Mouse (Mus musculus) large intestine, adult 2 months (tissue): Measurements from ENCODE around the gene Itga6. TPM values are rescaled to one million over a fixed set of nuclear protein-coding genes. Genes with fewer than 3 reads are reported as not detected.
"Not testable (repeated sequence)": the region's sequence is repeated elsewhere in the genome, so short reads cannot be mapped to it uniquely, and the experiment has no call there.

Source experiments
- DNase-seq: peaks from one replicate; pipeline ENCODE4 v3.0.0-alpha.2; 2012; ENCODE audit warnings: low read depth, low spot score
- WGBS: fragments of 180-500 bp; shearing (Covaris S2); methylation state at CpG from one replicate; pipeline ENCODE4 v1.1.7; 2018; 5-methylcytosine and 5-hydroxymethylcytosine counted together
- polyA plus RNA-seq: library from polyadenylated mRNA; depleted of rRNA; stranded (reverse); fragments of >200 nt; gene quantifications from 2 replicates; pipeline ENCODE4 v1.2.3, GENCODE M21; 2012

Gene Itga6
- polyA plus RNA-seq, 1 experiment = 58.6 TPM

GRCm38 (mm10) chr2:71873474-71874322 is 128.3 kb downstream of the Itga6 start:
- WGBS = 3% methylated on average over 51 of the region's 51 CpGs
- no peak for DNase-seq

DNA sequence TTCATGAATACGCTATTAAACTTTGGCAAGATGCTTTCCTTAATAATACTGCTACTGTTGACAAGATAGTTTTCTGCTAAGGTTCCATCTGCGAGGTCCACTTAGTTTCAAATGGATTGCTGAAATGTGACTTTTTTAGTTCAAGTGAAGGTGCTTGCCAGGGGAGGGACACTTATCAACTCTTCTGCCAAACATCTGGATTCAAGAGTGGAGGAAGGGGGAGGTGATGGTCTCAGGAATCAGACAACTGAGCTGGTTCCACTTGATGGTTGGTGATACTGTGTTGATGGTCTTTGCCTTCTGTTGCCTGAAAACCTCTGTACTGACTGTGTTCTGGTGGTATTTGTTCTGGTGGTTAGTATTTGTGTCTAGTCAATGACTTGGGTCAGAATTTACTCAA is 129.0 kb downstream of the Itga6 start:
- 80% methylated on average over 2 of the region's 2 CpGs for WGBS
- no peak for DNase-seq

DNA sequence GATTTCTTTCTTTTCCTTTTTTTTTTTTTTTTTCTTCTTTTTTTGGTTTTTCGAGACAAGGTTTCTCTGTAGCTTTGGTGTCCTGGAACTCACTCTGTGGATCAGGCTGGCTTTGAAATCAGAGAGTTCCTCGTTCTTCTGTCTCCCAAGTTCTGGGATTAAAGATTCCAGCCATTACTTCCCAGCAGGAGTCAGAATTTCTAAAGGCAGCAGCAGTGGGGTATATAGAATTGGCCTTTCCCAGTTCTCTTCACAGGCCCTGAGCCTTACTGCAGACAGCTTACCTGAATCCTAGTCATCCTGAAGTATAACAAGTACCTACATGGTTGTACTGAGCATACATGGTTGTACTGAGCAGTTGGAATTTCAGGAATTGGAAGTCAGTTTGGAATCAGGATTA is 129.4 kb downstream of the Itga6 start:
- no peak for DNase-seq
- 98% methylated on average over 2 of the region's 2 CpGs for WGBS

GRCm38 (mm10) chr2:71877865-71878264 is 132.4 kb downstream of the Itga6 start:
- WGBS = 82% methylated on average over 4 of the region's 4 CpGs
- no peak for DNase-seq

GRCm38 (mm10) chr2:71878441-71878840 is 133.0 kb downstream of the Itga6 start:
- DNase-seq = no peak
- 49% methylated on average over 2 of the region's 2 CpGs for WGBS

- DNase-seq = no peak
Observed at GRCm38 (mm10) chr2:71878943-71879342, 133.5 kb downstream of the Itga6 start.

DNA sequence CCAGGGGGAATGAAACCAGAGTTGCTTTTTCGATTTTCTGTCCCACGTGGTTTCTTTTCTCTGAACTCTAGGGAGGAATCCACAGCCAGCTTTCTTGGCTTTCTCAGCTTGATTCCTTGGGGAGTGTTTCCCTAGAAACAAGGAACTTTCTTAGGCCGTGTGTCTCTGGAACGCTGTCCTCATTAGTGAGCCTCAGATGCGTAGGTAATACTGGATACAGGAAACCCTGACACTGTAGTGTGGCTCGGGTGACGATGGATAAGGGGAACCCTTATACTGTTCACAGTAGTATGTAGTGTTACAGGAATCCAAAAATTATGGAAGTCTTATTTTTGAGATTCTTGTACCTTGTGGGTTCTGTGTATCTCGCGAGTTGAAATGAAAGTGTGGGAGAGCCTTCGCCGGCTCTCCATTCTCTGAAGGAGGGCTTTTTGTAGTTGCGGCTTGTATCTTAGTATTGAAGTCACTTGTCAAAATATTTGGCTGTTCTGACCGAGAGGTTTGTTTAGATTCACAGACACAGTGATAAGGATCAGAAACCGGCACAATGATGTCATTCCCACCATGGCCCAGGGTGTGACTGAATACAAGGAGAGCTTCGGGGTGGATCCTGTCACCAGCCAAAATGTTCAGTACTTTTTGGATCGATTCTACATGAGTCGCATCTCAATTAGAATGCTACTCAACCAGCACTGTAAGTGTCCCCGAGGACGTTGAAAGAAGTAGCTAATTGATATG is 137.7 kb downstream of the Itga6 start:
- DNase-seq = no peak
- 85% methylated on average over 19 of the region's 19 CpGs for WGBS

GRCm38 (mm10) chr2:71887269-71887668 is 141.9 kb downstream of the Itga6 start:
- WGBS = 96% methylated on average over 4 of the region's 4 CpGs
- no peak for DNase-seq

GRCm38 (mm10) chr2:71888437-71888836 is 143.0 kb downstream of the Itga6 start:
- WGBS = 87% methylated on average over 4 of the region's 4 CpGs

GRCm38 (mm10) chr2:71891536-71891935 is 146.1 kb downstream of the Itga6 start:
- WGBS = 99% methylated on average over 2 of the region's 2 CpGs
- no peak for DNase-seq

More at GRCm38 (mm10) chr2:71888437-71888836, 143.0 kb downstream of the Itga6 start:
- DNase-seq = no peak

DNA sequence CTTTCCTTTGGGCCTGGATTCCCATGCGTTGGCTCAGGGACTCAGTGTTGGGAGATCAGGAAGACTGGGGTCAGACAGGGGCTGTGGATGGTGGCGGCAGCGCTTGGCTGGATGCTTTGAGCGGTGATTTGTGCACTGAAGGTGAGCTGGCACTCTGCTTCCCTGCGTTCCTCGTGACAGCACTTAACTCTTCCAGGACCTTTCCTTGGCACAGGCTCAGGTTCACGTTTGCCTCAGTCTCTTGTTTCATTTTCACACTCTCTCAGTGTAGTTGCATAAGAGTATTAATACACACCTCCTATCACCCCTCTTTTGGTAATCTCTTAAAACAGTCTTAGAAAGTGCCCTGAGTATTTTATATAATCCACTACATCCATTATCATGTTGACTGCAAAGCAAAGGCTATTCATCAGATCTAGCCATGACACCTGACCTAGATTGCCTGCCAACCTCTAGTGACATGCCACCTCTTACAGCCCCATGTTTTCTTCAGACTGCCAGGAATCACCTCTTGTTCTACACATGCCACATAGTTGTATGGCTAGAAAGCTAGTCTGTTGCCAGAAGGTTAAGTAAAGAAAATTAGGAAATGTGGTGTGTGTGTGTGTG is 147.4 kb downstream of the Itga6 start:
- 89% methylated on average over 7 of the region's 7 CpGs for WGBS
- DNase-seq = no peak

GRCm38 (mm10) chr2:71895596-71896286 is 150.3 kb downstream of the Itga6 start:
- 92% methylated on average over 13 of the region's 13 CpGs for WGBS
- no peak for DNase-seq

GRCm38 (mm10) chr2:71897420-71897819 is 152.0 kb downstream of the Itga6 start:
- no peak for DNase-seq
- 78% methylated on average over 12 of the region's 12 CpGs for WGBS

- no peak for DNase-seq
- whole genome bisulfite sequencing = 48% methylated on average over 8 of the region's 8 CpGs
Observed at GRCm38 (mm10) chr2:71898335-71898856, 153.0 kb downstream of the Itga6 start.

- WGBS = 79% methylated on average over 15 of the region's 15 CpGs
- no peak for DNase-seq
Observed at GRCm38 (mm10) chr2:71899886-71900285, 154.5 kb downstream of the Itga6 start.

DNA sequence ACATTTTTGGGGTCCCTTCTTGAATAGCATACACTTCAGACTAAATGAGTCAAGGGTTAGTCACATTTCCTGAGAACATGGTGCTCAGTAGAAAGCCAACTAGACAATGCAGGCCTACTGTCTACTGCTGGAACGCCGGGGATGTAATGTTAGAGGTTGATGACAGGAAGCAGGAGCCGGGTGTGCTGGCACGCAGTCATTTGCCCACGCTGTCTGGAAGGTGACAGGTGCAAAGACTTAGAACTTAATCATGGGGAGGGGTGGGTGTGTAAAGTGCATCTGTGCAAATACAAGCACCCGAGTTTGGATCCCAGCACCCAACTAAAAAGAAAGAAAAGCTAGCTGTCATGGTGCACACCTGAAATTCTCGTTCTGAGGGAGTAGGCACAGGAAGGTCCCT is 159.7 kb downstream of the Itga6 start:
- no peak for DNase-seq
- 67% methylated on average over 7 of the region's 7 CpGs for WGBS

- 93% methylated on average over 8 of the region's 8 CpGs for WGBS
- not testable (repeated sequence) for DNase-seq
Observed at GRCm38 (mm10) chr2:71906356-71906755, 160.9 kb downstream of the Itga6 start.
